Mouse (Mus musculus) cerebellum, adult 2 months (tissue): Measurements from ENCODE around the gene Dio1. TPM values are rescaled to one million over a fixed set of nuclear protein-coding genes. Genes with fewer than 3 reads are reported as not detected.

Experiments
- DNase-seq, 2 experiments: peaks; one replicate each; pipeline ENCODE4 v3.0.0; 2021
- H3K27ac ChIP-seq: fragments of 200-500 bp; 2 replicates; pipeline ENCODE4 v1.5.1; 2012; ENCODE audit warnings: low read length, control low read depth, inconsistent platforms; ENCODE audit not compliant: insufficient read depth
- H3K27me3 ChIP-seq: fragments of 200-500 bp; 2 replicates; pipeline ENCODE4 v1.6.1; 2012; ENCODE audit warnings: inconsistent platforms, mild to moderate bottlenecking, low read length, moderate library complexity; ENCODE audit not compliant: control insufficient read depth, insufficient read depth
- H3K4me1 ChIP-seq: fragments of 200-500 bp; 2 replicates; pipeline ENCODE4 v1.6.1; 2011; ENCODE audit warnings: low read length; ENCODE audit not compliant: control insufficient read depth, insufficient read depth
- H3K4me3 ChIP-seq: fragments of 200-500 bp; replicated peaks from 2 replicates; pipeline ENCODE3; 2011; ENCODE audit warnings: mild to moderate bottlenecking, low read depth, low read length, control low read depth; ENCODE audit not compliant: insufficient read depth
- CTCF ChIP-seq: fragments of 200-500 bp; IDR thresholded peaks from 2 replicates; pipeline ENCODE4 v1.5.1; 2011; ENCODE audit warnings: low read depth, mild to moderate bottlenecking, control low read depth, low read length, moderate library complexity, borderline replicate concordance; ENCODE audit not compliant: insufficient read depth
- POLR2A ChIP-seq: fragments of 200-500 bp; IDR thresholded peaks from 2 replicates; pipeline ENCODE4 v1.6.1; 2011; ENCODE audit warnings: low read length, control low read depth, borderline replicate concordance; ENCODE audit not compliant: insufficient read depth
- WGBS: fragments of 180-500 bp; shearing (Covaris S2); methylation state at CpG from one replicate; pipeline ENCODE4 v1.1.7; 2018; 5-methylcytosine and 5-hydroxymethylcytosine counted together
- polyA plus RNA-seq: library from polyadenylated mRNA; depleted of rRNA; stranded (reverse); fragments of >200 nt; gene quantifications from 2 replicates; pipeline ENCODE4 v1.2.3, GENCODE M21; 2012

Dio1 gene
- polyA plus RNA-seq, 1 experiment = 0.21 TPM

DNA sequence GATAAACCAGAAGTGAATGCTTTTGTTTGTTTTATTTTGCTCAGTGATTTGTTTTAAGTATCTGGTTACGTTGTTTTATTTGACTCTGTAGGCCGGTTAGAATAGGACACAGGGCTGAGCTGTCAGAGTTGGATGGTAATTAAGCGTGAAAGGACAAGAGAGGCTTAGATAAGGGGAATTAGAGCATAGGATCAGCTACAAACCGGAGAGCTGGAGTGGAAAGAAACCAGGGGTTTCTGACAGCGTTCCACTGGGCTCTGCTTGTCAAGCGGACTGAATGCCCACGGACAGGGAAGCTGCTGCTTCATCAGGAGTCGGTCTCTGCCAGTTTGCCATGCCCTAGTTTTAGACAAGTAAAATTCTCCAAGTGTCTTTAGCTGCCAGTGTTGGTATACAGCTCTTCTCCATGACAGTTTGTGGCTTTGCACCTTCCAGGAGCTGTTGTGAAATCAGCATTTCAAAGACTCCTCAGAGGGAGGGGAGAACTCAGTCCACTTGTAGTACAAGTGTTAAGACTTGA, 28.7 kb downstream of the Dio1 start:
- peak in 1 of 2 experiments; percentile 4 for DNase-seq
- 30% methylated on average over 8 of the region's 8 CpGs for WGBS

DNA sequence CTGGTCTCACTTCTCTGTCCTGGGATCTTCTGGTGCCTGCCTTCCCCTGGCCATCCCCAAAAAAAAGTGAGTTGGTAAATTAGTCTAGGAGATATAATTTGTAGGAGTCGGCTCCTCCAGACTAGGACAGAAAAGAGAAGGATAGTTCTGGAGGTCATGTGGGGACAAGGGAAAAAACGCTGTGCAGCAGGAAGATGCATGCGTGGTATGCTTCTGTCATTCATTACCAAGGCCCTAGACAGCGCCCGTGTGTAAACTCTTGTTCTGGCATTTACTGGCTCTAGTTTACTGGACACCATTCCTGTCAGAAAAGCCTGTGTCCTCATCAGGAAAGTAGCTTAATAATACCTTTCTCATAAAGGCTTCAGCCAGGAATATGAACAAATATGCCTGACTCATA, 32.5 kb downstream of the Dio1 start:
- Histone ChIP-seq H3K4me1 (no peaks in the 10 kb centered on the region), H3K27me3 (no peaks in the 10 kb centered on the region), H3K4me3 (no peak overlapping the region), H3K27ac (no peak overlapping the region)
- no peak for DNase-seq
- TF ChIP-seq CTCF = no peak
- no peak for TF ChIP-seq POLR2A
- 79% methylated on average over 5 of the region's 5 CpGs for WGBS

More for the DNA sequence above, 28.7 kb downstream of the Dio1 start:
- Histone ChIP-seq H3K27me3 (no peaks in the 10 kb centered on the region), H3K27ac (no peak overlapping the region), H3K4me3 (no peak overlapping the region), H3K4me1 (no peaks in the 10 kb centered on the region)
- TF ChIP-seq POLR2A = no peak
- no peak for TF ChIP-seq CTCF

GRCm38 (mm10) chr4:107273683-107274082, 33.3 kb downstream of the Dio1 start:
- no peak overlapping the region for H3K27ac ChIP-seq
- no peaks in the 10 kb centered on the region for H3K4me1 ChIP-seq
- DNase-seq = no peak
- 77% methylated on average over 4 of the region's 4 CpGs for WGBS
- TF ChIP-seq CTCF (no peak), POLR2A (no peak)
- H3K27me3 ChIP-seq = no peaks in the 10 kb centered on the region
- H3K4me3 ChIP-seq = no peak overlapping the region

DNA sequence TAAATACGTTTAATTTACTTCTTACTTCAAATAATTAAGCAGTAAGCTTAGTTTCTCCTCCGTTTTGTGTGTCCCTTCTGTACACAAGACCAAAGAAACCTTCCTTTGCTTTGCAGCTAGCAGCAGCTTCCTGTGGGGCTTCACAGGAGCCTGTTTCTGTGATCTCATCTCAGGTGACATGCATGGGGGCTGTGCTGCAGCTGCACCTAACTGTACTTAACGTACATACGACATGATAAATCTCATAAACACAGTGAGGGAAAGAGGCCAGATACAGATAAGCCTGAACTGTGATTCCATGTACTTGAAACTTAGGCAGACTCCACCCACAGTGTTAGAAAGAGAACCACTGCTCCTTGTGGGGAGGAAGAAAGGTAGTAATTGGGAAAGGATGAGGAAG, 47.0 kb downstream of the Dio1 start:
- no peak for DNase-seq
- no peaks in the 10 kb centered on the region for H3K27me3 ChIP-seq
- TF ChIP-seq POLR2A (no peak), CTCF (no peak)
- H3K27ac ChIP-seq = no peak overlapping the region
- H3K4me1 ChIP-seq = no peaks in the 10 kb centered on the region
- H3K4me3 ChIP-seq = no peak overlapping the region
- 86% methylated on average over 4 of the region's 4 CpGs for WGBS

- peak; percentile 18 to 29 for DNase-seq
- 9% methylated on average over 3 of the region's 3 CpGs for WGBS
- Histone ChIP-seq H3K4me3 (peak overlapping the region; percentile 87), H3K27me3 (no peaks in the 10 kb centered on the region), H3K4me1 (no peaks in the 10 kb centered on the region), H3K27ac (peak overlapping the region; percentile 28; the same call in 1 of the 2 replicates)
- TF ChIP-seq POLR2A (no peak), CTCF (no peak)
Observed at GRCm38 (mm10) chr4:107254414-107254813, 52.6 kb downstream of the Dio1 start.

DNA sequence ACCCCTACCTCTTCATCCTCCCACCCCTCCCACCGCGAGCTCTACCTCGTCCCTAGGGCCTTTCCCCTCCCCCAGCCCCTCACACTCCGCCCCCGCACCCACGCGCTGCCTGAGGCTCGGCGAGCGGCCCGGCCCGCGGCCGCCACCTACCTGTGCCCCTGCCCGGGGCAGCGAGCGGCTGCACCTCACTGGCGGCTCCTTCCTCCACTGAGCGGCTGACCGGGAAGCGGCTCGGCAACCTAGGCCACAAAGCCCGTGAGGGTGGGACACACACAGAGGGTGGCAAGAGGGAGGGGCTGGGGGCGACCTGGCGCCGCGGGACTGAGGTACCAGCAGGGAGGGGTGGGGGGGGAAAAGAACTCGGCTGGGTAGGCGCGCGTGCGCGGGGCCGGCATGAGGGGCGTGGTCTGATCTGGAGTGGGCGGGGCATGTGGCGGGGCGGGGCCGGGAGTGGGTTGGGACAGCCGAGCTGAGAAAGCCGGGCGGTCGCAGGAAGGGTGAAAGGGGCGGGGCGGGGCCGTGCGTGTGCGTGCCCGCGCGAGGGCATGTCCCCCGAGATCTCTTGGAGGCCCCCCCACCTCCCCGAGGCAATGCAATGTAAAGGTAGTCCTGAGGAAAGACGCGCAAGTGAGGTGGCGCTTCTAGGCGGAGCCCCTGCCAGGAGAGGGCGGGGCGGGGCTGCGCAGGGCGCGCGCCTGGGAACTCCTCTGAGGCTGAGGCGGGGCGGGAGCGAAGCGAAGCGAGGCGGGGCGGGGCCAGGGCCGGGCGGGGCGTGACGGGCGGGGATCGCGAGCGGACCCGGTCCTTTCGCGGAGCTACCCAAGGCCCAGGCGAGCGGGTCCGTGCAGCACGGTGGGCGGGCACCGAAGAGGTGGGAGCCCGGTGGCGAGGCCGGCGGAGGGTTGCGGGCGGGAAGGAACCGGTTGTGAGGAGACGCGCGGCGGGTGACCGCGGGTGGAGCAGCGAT, 53.6 kb downstream of the Dio1 start, which contains the start of the genes Lrrc42 and Hspb11:
TSS of gene Lrrc42 (minus strand) at position 408 of the 967 bp plus-strand sequence.
TSS of gene Hspb11 (plus strand) at position 469 of the 967 bp plus-strand sequence.
- TF ChIP-seq CTCF (no peak), POLR2A (peak; percentile 71)
- no peaks in the 10 kb centered on the region for H3K4me1 ChIP-seq
- no peaks in the 10 kb centered on the region for H3K27me3 ChIP-seq
- WGBS = under 1% methylated on average over 100 of the region's 101 CpGs
- peak within 1 kb of the TSS; percentile 87 for H3K4me3 ChIP-seq
- peak within 1 kb of the TSS; percentile 86 for H3K27ac ChIP-seq
- peak; percentile 93 to 97 for DNase-seq

DNA sequence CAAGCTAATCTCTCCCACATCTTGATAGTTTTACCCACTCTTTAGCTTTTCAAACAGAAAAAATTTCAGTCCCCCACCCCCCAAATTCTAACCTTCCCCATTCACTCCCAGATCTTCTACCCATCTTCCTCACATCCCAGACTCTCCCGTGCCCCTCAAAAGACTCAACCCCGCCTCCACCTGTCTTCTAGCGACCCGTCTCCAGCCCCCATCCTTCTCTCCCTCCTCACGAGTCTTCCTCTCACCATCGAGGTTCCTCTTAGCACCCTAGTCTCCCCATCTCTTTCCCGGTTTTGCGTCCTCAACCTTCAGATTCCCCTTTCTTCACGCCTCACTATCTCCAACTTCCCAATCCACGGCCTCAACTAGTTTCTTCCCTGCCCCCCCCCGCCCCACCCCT, 54.4 kb downstream of the Dio1 start:
- H3K27ac ChIP-seq = peak overlapping the region; percentile 74
- WGBS = 3% methylated on average over 11 of the region's 11 CpGs
- no peaks in the 10 kb centered on the region for H3K27me3 ChIP-seq
- DNase-seq = peak; percentile 15 to 32
- TF ChIP-seq CTCF = no peak
- peak overlapping the region; percentile 87 for H3K4me3 ChIP-seq
- no peaks in the 10 kb centered on the region for H3K4me1 ChIP-seq

GRCm38 (mm10) chr4:107250494-107250893, 56.5 kb downstream of the Dio1 start:
- Histone ChIP-seq H3K4me1 (no peaks in the 10 kb centered on the region), H3K27me3 (no peaks in the 10 kb centered on the region), H3K27ac (no peak overlapping the region), H3K4me3 (no peak overlapping the region)
- WGBS = 18% methylated on average over 4 of the region's 4 CpGs
- peak; percentile 17 to 53 for DNase-seq
- TF ChIP-seq CTCF = peak; percentile 70
- TF ChIP-seq POLR2A = no peak
